Mouse (Mus musculus) thymus, adult 2 months (tissue): ENCODE results near the gene Myh3.

Experiments used
- CTCF ChIP-seq: fragments of 200-500 bp; IDR thresholded peaks from 2 replicates; pipeline ENCODE4 v1.5.1; 2012; ENCODE audit warnings: mild to moderate bottlenecking, control low read depth, low read length, moderate library complexity, borderline replicate concordance; ENCODE audit not compliant: control insufficient read depth, poor library complexity, insufficient read depth; ENCODE audit errors: extremely low read depth
- POLR2A ChIP-seq: fragments of 200-500 bp; IDR thresholded peaks from 2 replicates; pipeline ENCODE4 v1.6.1; 2012; ENCODE audit warnings: mild to moderate bottlenecking, low read length, control low read depth, moderate library complexity; ENCODE audit not compliant: control insufficient read depth, poor library complexity, insufficient read depth; ENCODE audit errors: extremely low read depth

- TF ChIP-seq CTCF (no peak), POLR2A (no peak)
Observed at GRCm38 (mm10) chr11:67078888-67079287, 788 bp downstream of the Myh3 start.
